Mouse (Mus musculus): ENCODE results near the gene Gm17689.

Gm17689 gene

DNA sequence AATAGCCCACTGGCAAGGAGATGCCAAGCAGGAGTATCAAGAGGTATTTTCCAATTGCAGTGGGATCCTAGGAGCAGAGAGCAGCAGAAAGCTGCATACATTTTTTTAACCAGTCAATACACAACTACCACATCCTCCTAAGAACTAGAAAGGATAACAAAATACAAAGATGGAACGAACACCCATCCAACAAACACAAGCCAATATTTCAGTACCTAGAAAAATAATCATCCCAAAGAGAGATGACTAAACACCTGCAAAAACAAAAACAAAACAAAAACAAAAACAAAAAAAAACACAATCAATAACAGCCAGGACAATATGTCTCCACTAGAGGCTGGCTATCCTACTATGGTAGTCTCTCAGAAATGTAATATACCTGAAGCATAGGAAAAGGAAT, at the start of gene Gm17689:
Gene Gm17689 (minus strand): TSS at position 101 of the 400 bp plus-strand sequence.
- in situ Hi-C loops (cut with MboI, MseI): loop anchor here (25.0 kb wide), 1 partner anchor 1380 kb away; no protein-coding TSS in a partner anchor

- in situ Hi-C loops (cut with MboI, MseI): no loop called here
Measured at GRCm38 (mm10) chr9:36541863-36542262, 40.6 kb downstream of the Gm17689 start, which contains the start of gene Gm5615. Gene Gm5615, minus strand, starts transcription at chr9:36541963.
